Mouse (Mus musculus): ENCODE data around the gene Ift27.

DNA sequence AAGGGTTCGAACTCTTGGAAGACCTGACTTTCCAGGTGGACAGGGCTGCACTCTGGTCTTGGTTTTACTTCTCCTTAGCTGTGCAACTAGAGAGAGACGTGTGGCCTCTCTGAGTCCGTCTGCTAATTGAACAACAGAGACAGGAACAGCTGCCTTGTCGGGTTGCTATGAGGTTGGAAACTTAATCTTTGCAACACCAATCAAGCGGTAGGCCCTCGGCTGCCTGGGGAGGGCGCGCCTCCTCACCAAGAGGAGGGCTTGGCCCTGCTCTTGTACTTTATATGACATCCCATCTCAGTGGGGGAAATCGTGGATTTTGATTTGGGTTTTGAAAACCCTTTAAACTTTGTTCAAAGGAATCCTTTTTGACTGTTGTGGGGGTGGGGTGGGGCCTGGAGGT is 12.0 kb downstream of the Ift27 start:
- no peak for TF ChIP-seq CTCF (IDR thresholded peaks at IDR 0.05; ENCODE audit: extremely low read depth, insufficient read depth, insufficient read length, insufficient replicate concordance)
- no peak for TF ChIP-seq POLR2A (IDR thresholded peaks at IDR 0.05; ENCODE audit: low read depth, low read length)
